Mouse (Mus musculus) megakaryocyte, embryonic 14.5 days (primary cell): ENCODE measurements around the gene Aldh1a3.

Source experiments
- FLI1 ChIP-seq: IDR thresholded peaks from 2 replicates; pipeline ENCODE4 v1.6.1; 2012; ENCODE audit warnings: low read length, inconsistent platforms, mixed read lengths
- GATA1 ChIP-seq: IDR thresholded peaks from 3 replicates; pipeline ENCODE4 v1.6.1; 2012; ENCODE audit warnings: mixed read lengths, low read length, inconsistent platforms, borderline replicate concordance

GRCm38 (mm10) chr7:66401605-66402004 is 25.7 kb downstream of the Aldh1a3 start:
- TF ChIP-seq FLI1 (no peak), GATA1 (no peak)
